Mouse (Mus musculus): ENCODE data around the gene Olfr1138.

Olfr1138 gene

DNA sequence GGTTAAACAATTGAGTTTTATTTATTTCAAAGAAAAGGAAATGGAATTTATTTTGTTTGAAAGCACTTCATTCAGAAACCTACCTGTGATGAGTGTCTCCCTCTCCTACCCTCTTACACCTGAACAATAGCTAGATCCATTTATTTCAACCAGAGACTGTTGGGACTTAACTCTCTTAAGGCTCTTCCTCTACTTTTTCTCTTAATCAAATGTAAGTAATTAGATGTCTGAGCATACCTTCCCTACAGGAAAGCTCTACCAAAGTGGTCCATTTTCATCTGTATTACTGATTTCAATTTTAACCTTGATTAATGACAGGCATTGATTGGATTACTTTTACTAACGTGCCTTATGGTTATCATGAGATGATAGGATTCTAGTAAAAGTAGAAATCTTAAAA lies at the start of gene Olfr1138:
Gene Olfr1138 (minus strand): TSS at position 101 of the 400 bp plus-strand sequence.
- DNase-seq (ENCODE audit: low spot score): no peak

GRCm38 (mm10) chr2:87779183-87779582 lies 39.4 kb upstream of the Olfr1138 start, which contains the start of gene Olfr152:
Gene Olfr152 (plus strand): TSS chr2:87779483.
- no peak for DNase-seq (ENCODE audit: low spot score)

DNA sequence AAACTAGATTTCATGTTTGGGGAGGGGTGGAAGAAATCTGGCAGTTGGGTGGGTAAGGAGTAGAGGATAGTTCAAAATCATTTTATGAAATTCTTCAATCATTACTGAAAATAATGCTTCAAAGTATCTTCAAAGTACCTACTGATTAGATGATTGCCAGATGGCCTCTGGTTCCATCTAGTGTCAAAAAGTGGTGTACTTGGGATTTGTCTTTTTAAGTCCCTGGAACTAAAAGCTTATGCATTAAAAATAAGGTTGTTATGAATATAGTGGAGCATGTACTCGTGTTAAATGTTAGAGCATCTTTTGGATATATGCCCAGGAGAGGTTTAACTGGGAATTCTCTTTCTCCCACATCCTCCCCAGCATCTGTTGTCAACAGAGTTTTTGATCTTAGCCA lies 36.4 kb upstream of the Olfr1138 start:
- no peak for DNase-seq (ENCODE audit: low spot score)

GRCm38 (mm10) chr2:87753891-87754290 lies 14.1 kb upstream of the Olfr1138 start, which contains the start of gene Olfr1141:
Gene Olfr1141 (minus strand): TSS chr2:87753991.
- no peak for DNase-seq (ENCODE audit: low spot score)

- DNase-seq (ENCODE audit: low spot score): no peak
Measured at GRCm38 (mm10) chr2:87743452-87743851, 3.7 kb upstream of the Olfr1138 start, which contains the start of gene Olfr1140. Gene Olfr1140 (plus strand): TSS chr2:87743752.

- no peak for DNase-seq (ENCODE audit: low spot score)
Measured at GRCm38 (mm10) chr2:87713079-87713478, 26.7 kb downstream of the Olfr1138 start, which contains the start of gene Olfr1137. Gene Olfr1137 (minus strand): TSS chr2:87713179.

DNA sequence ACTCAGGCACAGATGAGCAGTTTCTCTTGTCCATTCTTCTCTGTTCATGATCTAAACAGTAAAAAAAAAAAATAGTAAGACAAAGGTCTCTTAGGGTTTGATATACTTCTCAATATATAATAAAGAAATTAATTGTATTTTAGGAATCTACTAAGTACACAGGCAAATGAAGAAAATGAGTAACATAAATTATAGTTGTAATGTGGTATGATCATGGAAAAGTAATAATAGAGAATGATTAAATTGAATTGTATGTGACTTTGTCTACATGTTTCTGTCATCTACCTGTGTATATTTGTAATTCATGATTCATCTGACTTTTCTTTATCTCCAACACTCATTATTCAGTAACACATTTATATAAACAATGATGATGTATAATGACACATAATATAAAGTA lies 45.9 kb downstream of the Olfr1138 start, which contains the start of gene Olfr1136:
Gene Olfr1136 (minus strand): TSS at position 101 of the 400 bp plus-strand sequence.
- DNase-seq (ENCODE audit: low spot score): no peak
